Mouse (Mus musculus): ENCODE results near the gene Mlana. TPM values are rescaled to one million over a fixed set of nuclear protein-coding genes. Genes with fewer than 3 reads are reported as not detected.

Gene Mlana
- polyA plus RNA-seq (2015; fragmentation: Nextera tagmentation; extraction: Ambion mirVana): not detected in 2 replicates

DNA sequence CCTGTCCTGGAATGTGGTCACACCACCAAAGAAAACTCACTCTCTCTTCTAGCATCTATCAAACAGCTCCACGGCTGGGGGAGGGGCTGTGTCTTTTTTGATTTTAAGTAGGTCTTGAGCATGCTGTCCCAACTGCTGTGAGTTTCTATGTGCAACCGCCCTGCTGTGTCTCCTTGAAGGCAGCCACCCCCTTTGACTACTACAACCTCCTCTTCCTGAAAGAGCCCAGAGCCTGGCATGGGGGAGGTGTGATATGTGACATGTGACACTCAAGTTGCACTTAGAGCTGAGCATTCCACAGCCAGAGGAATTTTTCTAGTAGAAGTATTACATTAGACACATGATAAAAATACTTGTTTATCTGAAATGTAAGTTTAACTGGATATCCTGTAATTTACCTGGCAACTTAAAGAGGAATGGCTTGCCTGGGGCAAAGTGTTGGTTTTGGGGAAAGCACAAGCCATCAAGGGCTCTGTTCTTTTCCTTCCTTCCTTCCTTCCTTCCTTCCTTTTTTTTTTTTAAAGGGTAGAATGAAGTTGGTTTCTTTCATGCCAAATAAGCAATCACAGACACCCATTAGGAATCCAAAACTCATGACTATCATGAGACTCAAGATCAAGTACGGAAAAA lies at the start of gene Mlana:
Mlana (plus strand) TSS at position 580 of the 630 bp plus-strand sequence.
- Histone ChIP-seq H3K9me3 (replicated peaks; ENCODE audit: low read length) (no peaks in the 10 kb centered on the region), H3K4me1 (replicated peaks; ENCODE audit: insufficient read depth, low read length) (no peaks in the 10 kb centered on the region), H3K27ac (no peak within 1 kb of the TSS), H3K9ac (ENCODE audit: low read depth, low read length) (no peak within 1 kb of the TSS), H3K36me3 (ENCODE audit: insufficient read depth, low read length) (no peaks in the 10 kb centered on the region), H3K4me2 (ENCODE audit: low read length) (no peak within 1 kb of the TSS), H3K4me3 (replicated peaks; ENCODE audit: low read depth, low read length) (no peak within 1 kb of the TSS), H3K27me3 (ENCODE audit: insufficient read depth, low read length) (no peaks in the 10 kb centered on the region)
- 46% methylated on average over 3 of the region's 3 CpGs for WGBS
- no peak for ATAC-seq (replicated peaks; ENCODE audit: low FRiP score, low read depth)
- no peak for TF ChIP-seq CTCF (IDR thresholded peaks at IDR 0.05; ENCODE audit: low read depth)
- DNase-seq (ENCODE audit: low spot score): peak; percentile 27

DNA sequence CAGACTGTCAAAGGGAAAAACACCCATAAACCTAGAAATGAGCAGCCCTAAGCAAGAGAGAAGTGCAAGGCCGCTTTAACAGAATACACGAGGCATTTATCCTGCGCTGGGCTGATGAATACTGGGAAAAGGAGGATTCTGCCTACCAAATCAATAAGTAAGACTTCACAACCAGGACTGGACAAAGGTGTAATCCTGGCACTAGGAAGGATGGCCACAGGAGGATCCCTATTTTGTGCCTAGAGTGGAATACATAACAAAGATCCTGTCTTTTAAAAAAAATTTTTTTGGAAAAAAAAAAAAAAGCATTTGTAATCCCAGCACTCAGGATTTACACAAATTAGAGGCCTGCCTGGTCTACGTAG lies 49.1 kb upstream of the Mlana start:
- H3K9me3 ChIP-seq (replicated peaks; ENCODE audit: low read length): no peaks in the 10 kb centered on the region
- no peaks in the 10 kb centered on the region; the same call in 1 of the 2 replicates for H3K36me3 ChIP-seq (ENCODE audit: insufficient read depth, low read length)
- no peaks in the 10 kb centered on the region for H3K4me1 ChIP-seq (replicated peaks; ENCODE audit: insufficient read depth, low read length)
- H3K4me2 ChIP-seq (ENCODE audit: low read length): peak overlapping the region; percentile 71; the same call in 1 of the 2 replicates
- H3K27ac ChIP-seq: peak overlapping the region; percentile 88; the same call in 1 of the 2 replicates
- no peak overlapping the region for H3K9ac ChIP-seq (ENCODE audit: low read depth, low read length)
- 30% methylated on average over 4 of the region's 4 CpGs for WGBS
- DNase-seq (ENCODE audit: low spot score) (no peak), ATAC-seq (replicated peaks; ENCODE audit: low FRiP score, low read depth) (no peak)
- H3K4me3 ChIP-seq (replicated peaks; ENCODE audit: low read depth, low read length): peak overlapping the region; percentile 72; the same call in 1 of the 2 replicates
- H3K27me3 ChIP-seq (ENCODE audit: insufficient read depth, low read length): no peaks in the 10 kb centered on the region
- TF ChIP-seq CTCF (IDR thresholded peaks at IDR 0.05; ENCODE audit: low read depth): no peak

DNA sequence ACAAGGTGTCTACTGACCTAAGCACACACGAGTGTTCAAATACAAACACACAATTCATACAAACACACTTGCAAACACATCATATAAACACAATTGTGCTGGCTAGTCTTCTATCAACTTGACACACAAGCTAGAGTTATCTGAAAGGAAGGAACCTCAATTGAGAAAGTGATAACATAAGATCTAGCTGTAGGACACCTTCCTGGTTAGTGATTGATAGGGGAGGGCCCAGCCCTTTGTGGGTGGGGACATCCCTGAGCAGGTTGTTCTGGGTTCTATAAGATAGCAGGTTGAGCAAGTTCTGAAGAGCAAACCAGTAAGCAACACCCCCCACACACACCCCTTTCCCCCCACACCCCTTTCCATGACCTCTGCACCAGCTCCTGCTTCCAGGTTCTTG lies 47.9 kb upstream of the Mlana start:
- WGBS: 89% methylated on average over 1 of the region's 1 CpGs
- Histone ChIP-seq H3K27me3 (ENCODE audit: insufficient read depth, low read length) (no peaks in the 10 kb centered on the region), H3K9me3 (replicated peaks; ENCODE audit: low read length) (no peaks in the 10 kb centered on the region), H3K4me3 (replicated peaks; ENCODE audit: low read depth, low read length) (no peak overlapping the region), H3K27ac (no peak overlapping the region), H3K36me3 (ENCODE audit: insufficient read depth, low read length) (no peaks in the 10 kb centered on the region; the same call in 1 of the 2 replicates), H3K4me2 (ENCODE audit: low read length) (no peak overlapping the region), H3K4me1 (replicated peaks; ENCODE audit: insufficient read depth, low read length) (no peaks in the 10 kb centered on the region), H3K9ac (ENCODE audit: low read depth, low read length) (no peak overlapping the region)
- DNase-seq (ENCODE audit: low spot score) (no peak), ATAC-seq (replicated peaks; ENCODE audit: low FRiP score, low read depth) (no peak)
- no peak for TF ChIP-seq CTCF (IDR thresholded peaks at IDR 0.05; ENCODE audit: low read depth)

DNA sequence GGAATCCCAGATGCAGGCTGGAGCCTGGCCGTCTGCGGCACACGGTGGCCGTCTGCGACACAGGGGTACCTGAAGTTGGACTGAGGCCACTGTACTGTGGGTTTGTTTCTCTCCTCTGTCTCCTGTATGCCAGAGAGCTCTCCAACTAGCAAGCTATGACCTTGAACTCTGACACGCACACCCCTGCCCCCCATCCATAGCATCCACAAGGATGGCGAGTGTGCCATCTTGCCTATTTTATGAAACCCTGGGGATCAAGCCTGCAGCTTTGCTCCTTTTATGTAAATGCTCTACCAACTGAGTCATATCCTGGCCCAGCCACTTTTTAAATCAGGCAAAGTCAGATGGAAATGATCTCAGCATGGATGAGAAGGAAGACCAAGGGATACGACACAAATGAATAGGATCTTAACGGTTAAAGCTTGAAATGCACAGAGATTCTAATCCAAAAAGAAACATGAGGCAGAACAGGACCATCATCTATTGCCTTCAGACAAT lies 43.8 kb upstream of the Mlana start:
- Histone ChIP-seq H3K4me2 (ENCODE audit: low read length) (no peak overlapping the region), H3K4me3 (replicated peaks; ENCODE audit: low read depth, low read length) (no peak overlapping the region), H3K9me3 (replicated peaks; ENCODE audit: low read length) (no peaks in the 10 kb centered on the region), H3K9ac (ENCODE audit: low read depth, low read length) (no peak overlapping the region), H3K36me3 (ENCODE audit: insufficient read depth, low read length) (no peaks in the 10 kb centered on the region), H3K4me1 (replicated peaks; ENCODE audit: insufficient read depth, low read length) (no peaks in the 10 kb centered on the region), H3K27me3 (ENCODE audit: insufficient read depth, low read length) (no peaks in the 10 kb centered on the region), H3K27ac (no peak overlapping the region)
- no peak for ATAC-seq (replicated peaks; ENCODE audit: low FRiP score, low read depth)
- no peak for TF ChIP-seq CTCF (IDR thresholded peaks at IDR 0.05; ENCODE audit: low read depth)
- no peak for DNase-seq (ENCODE audit: low spot score)
- WGBS: 90% methylated on average over 9 of the region's 9 CpGs

DNA sequence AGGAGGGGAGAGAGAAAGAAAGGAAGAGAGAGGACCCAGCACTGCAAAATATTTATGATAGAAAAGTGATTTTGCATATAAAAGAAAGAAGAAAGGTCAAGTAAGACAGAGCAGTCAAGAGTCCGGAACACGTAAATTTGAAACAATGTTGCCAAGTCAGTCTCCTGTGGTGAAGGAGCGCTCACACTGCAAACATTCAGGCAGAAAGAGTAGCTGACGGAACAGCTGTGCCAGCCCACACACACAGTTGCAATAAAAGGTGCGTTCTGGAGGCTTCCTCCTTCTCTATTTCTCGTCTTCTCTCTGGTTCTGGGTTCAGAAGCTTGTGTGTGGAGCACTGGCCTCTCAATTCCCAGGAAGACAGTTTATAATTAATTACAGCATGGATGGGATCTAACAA lies 42.5 kb upstream of the Mlana start:
- Histone ChIP-seq H3K4me3 (replicated peaks; ENCODE audit: low read depth, low read length) (no peak overlapping the region), H3K36me3 (ENCODE audit: insufficient read depth, low read length) (no peaks in the 10 kb centered on the region), H3K27ac (no peak overlapping the region), H3K4me1 (replicated peaks; ENCODE audit: insufficient read depth, low read length) (no peaks in the 10 kb centered on the region), H3K9ac (ENCODE audit: low read depth, low read length) (no peak overlapping the region), H3K9me3 (replicated peaks; ENCODE audit: low read length) (no peaks in the 10 kb centered on the region), H3K4me2 (ENCODE audit: low read length) (no peak overlapping the region), H3K27me3 (ENCODE audit: insufficient read depth, low read length) (no peaks in the 10 kb centered on the region)
- no peak for DNase-seq (ENCODE audit: low spot score)
- TF ChIP-seq CTCF (IDR thresholded peaks at IDR 0.05; ENCODE audit: low read depth): no peak
- 42% methylated on average over 6 of the region's 6 CpGs for WGBS
- no peak for ATAC-seq (replicated peaks; ENCODE audit: low FRiP score, low read depth)

DNA sequence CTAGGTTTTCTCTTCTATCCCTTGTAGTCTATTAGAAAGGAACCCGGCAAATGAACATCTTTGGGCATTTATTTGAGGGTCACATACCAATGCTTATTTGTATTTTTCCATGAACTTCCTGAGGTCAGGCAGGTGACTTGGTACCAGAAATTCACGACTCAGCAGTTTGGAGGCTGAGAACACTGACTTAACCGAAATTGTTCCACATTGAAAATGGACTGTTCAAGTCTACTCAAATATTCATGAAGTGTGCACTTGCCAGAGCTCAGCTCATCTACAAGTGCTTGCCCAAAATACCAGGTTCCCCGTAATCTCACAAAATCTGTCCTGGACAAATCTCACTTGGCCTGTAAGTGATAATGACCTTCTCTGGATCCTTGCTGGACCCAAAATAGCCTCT lies 41.6 kb upstream of the Mlana start:
- ATAC-seq (replicated peaks; ENCODE audit: low FRiP score, low read depth): no peak
- no peak overlapping the region for H3K4me3 ChIP-seq (replicated peaks; ENCODE audit: low read depth, low read length)
- H3K27ac ChIP-seq: no peak overlapping the region
- no peaks in the 10 kb centered on the region for H3K27me3 ChIP-seq (ENCODE audit: insufficient read depth, low read length)
- DNase-seq (ENCODE audit: low spot score): no peak
- H3K9ac ChIP-seq (ENCODE audit: low read depth, low read length): no peak overlapping the region
- WGBS: 74% methylated on average over 4 of the region's 4 CpGs
- no peaks in the 10 kb centered on the region for H3K9me3 ChIP-seq (replicated peaks; ENCODE audit: low read length)
- H3K4me1 ChIP-seq (replicated peaks; ENCODE audit: insufficient read depth, low read length): no peaks in the 10 kb centered on the region
- no peaks in the 10 kb centered on the region for H3K36me3 ChIP-seq (ENCODE audit: insufficient read depth, low read length)
- TF ChIP-seq CTCF (IDR thresholded peaks at IDR 0.05; ENCODE audit: low read depth): no peak
- H3K4me2 ChIP-seq (ENCODE audit: low read length): no peak overlapping the region
